ENCODE assay signal across 25 mouse cellular contexts in genomic region chr14:74898939-74899338, GRCm38 (mm10). TPM values are rescaled to one million over a fixed set of nuclear protein-coding genes. Genes with fewer than 3 reads are reported as not detected.
DNase-seq lines count a peak whose midpoint lies in the region; ATAC-seq and TF ChIP-seq lines count a peak whose summit lies in the region.
"Had no signal": no experiment of that assay in that cellular context is flagged by ENCODE, and none has a peak within 500 bp of the region (broad histone marks: within the 10 kb centered on the region; RNA-seq: fewer than 3 reads in every experiment).

No protein-coding gene starts in this region.

- intact Hi-C loops in heart, postnatal 36 days (cut with DNase I), result no loop called here

- peak overlapping the region; percentile 62 for H3K9ac ChIP-seq in heart, embryonic 13.5 days
- H3K9ac ChIP-seq: embryonic facial prominence, embryonic 12.5 days; hindbrain, embryonic 14.5 days; liver, embryonic 12.5 days; liver, postnatal 0 days; midbrain, embryonic 12.5 days; neural tube, embryonic 13.5 days had no signal

- H3K27ac ChIP-seq in heart, embryonic 13.5 days (replicated peaks), result peak overlapping the region; percentile 91
- no peak overlapping the region for H3K27ac ChIP-seq in kidney, adult 2 months (ENCODE audit: insufficient read depth, low read depth, low read length)
- H3K27ac ChIP-seq in brown adipose tissue, adult 24 weeks (replicated peaks; ENCODE audit: low read depth, low read length), result peak overlapping the region; percentile 3; the same call in 1 of the 2 replicates
- H3K27ac ChIP-seq: embryonic facial prominence, embryonic 12.5 days; hindbrain, embryonic 14.5 days; liver, embryonic 12.5 days; midbrain, embryonic 12.5 days; neural tube, embryonic 13.5 days had no signal

- 79% methylated on average over 5 of the region's 5 CpGs for WGBS in heart, embryonic 13.5 days
- 67% methylated on average over 5 of the region's 5 CpGs for WGBS in kidney, adult 2 months

- no peaks in the 10 kb centered on the region for H3K9me3 ChIP-seq in heart, embryonic 13.5 days
- H3K9me3 ChIP-seq: embryonic facial prominence, embryonic 12.5 days; liver, embryonic 12.5 days; midbrain, embryonic 12.5 days; neural tube, embryonic 13.5 days had no signal

- H3K4me2 ChIP-seq in heart, embryonic 13.5 days, result 0 out of 2 replicates have a peak overlapping the region, but pooled peaks have one; percentile 53
- H3K4me2 ChIP-seq: embryonic facial prominence, embryonic 12.5 days; hindbrain, embryonic 14.5 days; midbrain, embryonic 12.5 days; neural tube, embryonic 13.5 days had no signal

- no peak for TF ChIP-seq POLR2A in kidney, adult 2 months (IDR thresholded peaks at IDR 0.05; ENCODE audit: low read depth, low read length)

- no peak for ATAC-seq in heart, embryonic 13.5 days (ENCODE audit: extremely low read depth, insufficient number of reproducible peaks, low FRiP score, low TSS enrichment)
- ATAC-seq: CD4-positive, CD25-positive, alpha-beta regulatory T cell, adult 4 months; forebrain, embryonic 14.5 days; intestine, postnatal 0 days; liver, embryonic 12.5 days; liver, postnatal 0 days had no signal

- no peaks in the 10 kb centered on the region for H3K36me3 ChIP-seq in heart, embryonic 13.5 days
- H3K36me3 ChIP-seq in kidney, adult 2 months (ENCODE audit: control insufficient read depth, insufficient read depth, low read length), result no peaks in the 10 kb centered on the region
- H3K36me3 ChIP-seq: embryonic facial prominence, embryonic 12.5 days; liver, embryonic 12.5 days; midbrain, embryonic 12.5 days; neural tube, embryonic 13.5 days had no signal

- no peak for TF ChIP-seq CTCF in kidney, adult 2 months (conservative IDR thresholded peaks at IDR 0.05; ENCODE audit: insufficient read depth, insufficient read length, low read depth, low read length)

- H3K4me1 ChIP-seq in heart, embryonic 13.5 days, result peaks cover 45% of the 10 kb centered on the region
- peaks cover 12% of the 10 kb centered on the region; the same call in 1 of the 2 replicates for H3K4me1 ChIP-seq in kidney, adult 2 months (ENCODE audit: control insufficient read depth, insufficient read depth, low read length)
- H3K4me1 ChIP-seq in brown adipose tissue, adult 24 weeks (ENCODE audit: control insufficient read depth, insufficient read depth, insufficient read length, low read length), result peaks cover 22% of the 10 kb centered on the region

- H3K27me3 ChIP-seq in heart, embryonic 13.5 days (replicated peaks), result no peaks in the 10 kb centered on the region
- H3K27me3 ChIP-seq in kidney, adult 2 months (replicated peaks; ENCODE audit: control insufficient read depth, insufficient read depth, low read length), result no peaks in the 10 kb centered on the region
- H3K27me3 ChIP-seq: embryonic facial prominence, embryonic 12.5 days; liver, embryonic 12.5 days; midbrain, embryonic 12.5 days; neural tube, embryonic 13.5 days had no signal

- no peak overlapping the region for H3K4me3 ChIP-seq in heart, embryonic 13.5 days
- no peak overlapping the region for H3K4me3 ChIP-seq in kidney, adult 2 months (ENCODE audit: insufficient read depth, low read depth, low read length)
- H3K4me3 ChIP-seq in brown adipose tissue, adult 24 weeks (ENCODE audit: insufficient read depth, low read depth, low read length), result no peak overlapping the region
- H3K4me3 ChIP-seq: embryonic facial prominence, embryonic 12.5 days; liver, embryonic 12.5 days; midbrain, embryonic 12.5 days; neural tube, embryonic 13.5 days had no signal

- peak; percentile 29 for DNase-seq in adrenal gland, postnatal 14 days
- no peak for DNase-seq in adrenal gland, postnatal 4 days (ENCODE audit: low spot score in 2 of 2)
- DNase-seq in heart, postnatal 36 days, result no peak
- peak; percentile 24 for DNase-seq in kidney, adult 2 months
- DNase-seq in kidney, postnatal 14 days, result no peak
- DNase-seq: cerebellum, adult 11-12 months; cerebellum, adult 9-11 months; embryo, embryonic 11 days; kidney, postnatal 25 days; left cerebral cortex, postnatal 4 days; liver, postnatal 0 days; lung, postnatal 36 days; right cerebral cortex, postnatal 4 days; thymus, adult 2 months; thymus, postnatal 36 days had no signal

RNA-seq across cellular contexts. Expression of gene Lrch1, which starts 48.7 kb away (rescaled TPM):
- total RNA-seq in adrenal gland, postnatal 14 days (2021), result 14.6 and 17.3 TPM in 2 replicates
- 10 to 100 TPM; 25.9 to 27.4 TPM for total RNA-seq in adrenal gland, postnatal 4 days (2021)
- 9.1 and 10.4 TPM in 2 replicates for polyA plus RNA-seq in heart, embryonic 13.5 days (2015; fragmentation: Nextera tagmentation; extraction: Ambion mirVana)
- 10 to 100 TPM; 16.2 to 17.5 TPM for total RNA-seq in heart, postnatal 36 days (2021)
- 8.2 and 8.4 TPM in 2 replicates for polyA plus RNA-seq in kidney, adult 2 months (2012; rRNA removed)
- 3.8 and 7.1 TPM in 2 replicates for polyA plus RNA-seq in brown adipose tissue, adult 24 weeks (2012; ENCODE audit: insufficient read depth, insufficient read length, missing spikeins)

Comparison
In these comparisons a context has a peak if more than half of its experiments do, and no peak if none do; other contexts are left out.
1. DNase-seq: peak in adrenal gland, postnatal 14 days (single experiment) and kidney, adult 2 months (single experiment); none in adrenal gland, postnatal 4 days (0 of 2), heart, postnatal 36 days (0 of 2) and kidney, postnatal 14 days (single experiment).